Mouse (Mus musculus) retina, adult 2 months (tissue): Measurements from ENCODE around the gene Pheta1.

ENCODE experiments used
- DNase-seq: peaks from one replicate; pipeline ENCODE4 v3.0.0-alpha.2; 2012; ENCODE audit warnings: low read depth, low spot score

Gene Pheta1

GRCm38 (mm10) chr5:121825606-121826005 lies 23.2 kb upstream of the Pheta1 start:
- no peak for DNase-seq

- DNase-seq = no peak
Measured at GRCm38 (mm10) chr5:121827876-121828275, 20.9 kb upstream of the Pheta1 start.

DNA sequence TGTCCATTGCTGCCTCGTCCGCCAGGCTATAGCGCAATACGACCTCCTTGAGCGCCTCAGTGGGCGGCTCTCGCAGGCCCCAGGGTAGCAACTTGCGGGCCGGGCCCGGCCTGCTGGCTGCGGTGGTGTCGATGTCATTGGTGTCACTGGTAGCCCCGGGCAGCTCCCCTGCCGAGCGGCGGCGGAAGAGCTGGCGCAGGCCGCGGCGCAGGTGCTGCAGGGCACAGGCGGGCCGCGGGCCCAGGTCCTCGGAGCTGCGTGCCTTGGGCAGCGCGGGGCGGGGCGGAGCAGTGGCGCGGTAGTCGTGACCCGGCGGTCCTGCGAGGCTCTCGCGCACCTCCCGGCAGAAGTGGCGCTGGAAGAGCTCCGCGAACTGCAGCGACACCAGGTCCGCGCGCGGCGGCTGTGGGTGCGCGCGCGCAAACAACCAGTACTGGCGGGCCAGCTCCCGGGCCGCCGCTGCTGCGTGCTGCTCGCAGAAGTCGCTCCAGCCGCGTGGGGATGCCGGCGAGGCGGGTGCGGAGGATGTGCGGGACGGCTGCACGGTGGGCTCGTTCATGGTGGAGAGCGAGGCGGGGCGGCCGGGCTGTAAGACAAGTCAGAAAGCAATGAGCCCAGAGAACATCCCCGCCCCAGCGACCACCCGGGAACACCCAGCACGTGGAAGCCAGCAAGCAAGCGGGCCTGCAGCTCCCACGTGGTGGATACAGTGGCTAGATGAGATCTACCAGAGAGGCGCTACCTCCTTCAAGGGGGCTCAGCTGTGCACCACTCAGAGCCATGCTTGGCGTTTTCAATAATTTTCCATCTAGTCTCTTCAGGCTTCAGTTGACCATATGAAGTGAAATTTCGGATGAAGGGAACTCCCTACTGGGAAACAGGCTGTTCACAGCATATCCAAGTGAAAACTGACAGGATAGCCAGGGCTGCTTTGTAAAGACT lies 20.0 kb upstream of the Pheta1 start:
- no peak for DNase-seq

DNA sequence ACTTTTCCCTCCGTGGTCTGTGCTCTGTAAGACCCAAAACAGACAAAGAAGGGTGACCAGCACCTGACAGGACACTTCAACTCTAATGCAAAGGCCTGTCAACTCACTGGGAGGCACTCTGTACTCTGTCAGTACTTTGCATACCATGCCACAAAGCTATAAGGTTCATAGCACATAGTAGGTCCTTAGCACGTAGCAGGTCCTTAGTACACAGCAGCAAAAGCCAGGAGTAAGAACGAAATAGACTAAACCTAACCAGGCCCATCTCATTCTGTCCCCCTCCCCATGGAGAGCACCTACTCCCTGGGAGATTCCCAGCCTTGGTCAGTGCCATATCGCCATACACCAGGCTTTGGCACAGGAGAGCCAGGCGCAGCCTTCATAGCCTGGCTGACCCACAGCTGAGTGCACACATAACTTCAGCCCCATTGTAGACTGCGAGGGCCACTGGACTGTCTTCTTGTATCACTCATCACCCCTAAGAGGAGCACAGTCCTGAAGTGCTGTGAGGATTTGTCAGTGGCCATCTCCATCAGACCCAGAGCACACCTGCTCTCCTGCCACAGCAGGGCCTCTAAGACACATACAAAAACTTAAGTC lies 17.7 kb upstream of the Pheta1 start:
- DNase-seq = no peak

GRCm38 (mm10) chr5:121832376-121833155 lies 16.2 kb upstream of the Pheta1 start:
- DNase-seq = no peak

GRCm38 (mm10) chr5:121833159-121833558 lies 15.6 kb upstream of the Pheta1 start:
- DNase-seq = no peak

DNA sequence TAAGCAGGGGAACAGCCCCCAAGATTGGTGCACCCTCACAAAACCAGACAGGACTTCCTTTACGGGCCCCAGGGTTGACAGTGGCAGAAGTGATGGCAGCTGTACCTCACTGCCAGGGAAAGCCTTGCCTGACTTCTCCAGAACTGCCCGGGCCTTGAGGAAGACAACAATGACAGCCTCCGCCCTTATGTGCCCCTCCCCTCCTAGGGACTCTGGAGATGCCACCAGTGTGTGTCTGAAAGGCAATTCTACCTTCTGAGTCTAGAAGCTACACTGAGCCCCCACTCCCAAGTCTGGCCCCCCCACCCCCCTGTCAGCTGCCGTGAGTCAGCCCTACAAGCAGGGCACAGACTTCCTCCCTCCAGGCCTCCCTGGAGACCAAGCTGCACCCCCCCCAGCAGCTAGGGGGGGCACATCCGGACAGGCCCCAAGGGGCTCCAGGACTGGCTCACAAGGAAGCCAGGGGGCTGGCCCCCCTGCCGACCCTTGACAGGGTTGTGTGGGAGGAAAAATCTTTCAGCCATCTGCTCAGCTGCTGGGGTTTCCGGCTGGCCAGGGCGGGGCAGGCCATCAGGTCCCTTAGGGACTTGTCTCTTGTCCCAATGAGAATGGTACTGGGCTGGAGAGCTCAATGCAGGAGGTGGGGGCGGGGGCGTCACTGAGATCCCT lies 15.1 kb upstream of the Pheta1 start:
- DNase-seq = no peak

DNA sequence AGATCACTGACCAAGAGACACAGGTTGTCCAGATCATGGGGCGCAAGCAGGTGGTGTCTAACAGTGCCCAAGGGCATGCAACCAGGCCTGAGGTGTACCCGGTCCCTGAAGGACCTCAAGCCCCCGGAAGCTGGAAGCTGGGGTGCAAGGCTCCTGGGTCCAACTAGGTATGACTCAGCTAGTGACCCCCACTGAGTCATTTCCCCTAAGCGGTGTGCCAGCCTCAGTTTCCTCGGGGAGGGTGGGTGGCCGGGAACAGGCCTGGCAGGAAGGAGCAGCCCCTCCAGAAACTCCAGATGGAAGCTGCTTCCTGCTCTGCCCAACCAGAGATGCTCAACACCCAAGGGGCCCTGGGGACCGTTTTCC lies 14.6 kb upstream of the Pheta1 start:
- no peak for DNase-seq

GRCm38 (mm10) chr5:121834991-121835747 lies 13.6 kb upstream of the Pheta1 start:
- no peak for DNase-seq

GRCm38 (mm10) chr5:121835949-121836691 lies 12.7 kb upstream of the Pheta1 start:
- no peak for DNase-seq

DNA sequence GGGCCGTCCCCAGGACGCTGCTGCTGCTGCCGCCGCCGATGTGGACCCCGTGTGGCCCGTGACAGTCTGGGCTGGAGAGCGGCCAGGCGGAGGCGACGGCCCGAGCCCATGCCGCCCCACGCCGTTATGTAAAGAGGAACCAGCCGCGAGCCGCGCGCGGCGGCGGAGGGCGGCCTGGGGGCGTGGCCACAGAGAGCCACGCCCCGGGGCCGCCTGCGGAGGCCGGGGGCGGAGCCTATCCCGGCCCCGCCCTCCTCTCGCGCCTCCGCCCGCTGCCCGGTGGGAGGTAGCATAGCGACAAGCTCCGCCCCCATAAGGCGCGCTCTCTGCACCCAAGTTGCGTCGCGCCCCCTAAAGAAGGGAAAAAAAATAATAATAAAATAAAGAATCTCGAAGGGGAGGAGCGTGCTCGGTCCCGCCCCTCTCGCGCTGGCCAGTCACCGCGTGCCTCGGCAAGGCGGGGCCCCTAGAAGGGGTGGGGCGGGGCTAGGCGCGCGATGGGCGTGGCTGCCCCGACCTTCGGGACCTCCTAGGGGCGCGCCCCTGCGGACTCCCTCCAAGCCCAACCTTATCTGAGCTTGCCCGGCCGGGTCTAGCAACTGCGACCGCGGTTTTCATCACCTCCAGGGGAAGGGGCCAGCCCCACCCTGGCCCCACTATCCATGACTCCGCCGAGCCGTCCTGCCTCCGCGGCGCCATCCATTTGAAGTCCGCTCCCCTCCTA lies 11.9 kb upstream of the Pheta1 start:
- DNase-seq = peak; percentile 71

DNA sequence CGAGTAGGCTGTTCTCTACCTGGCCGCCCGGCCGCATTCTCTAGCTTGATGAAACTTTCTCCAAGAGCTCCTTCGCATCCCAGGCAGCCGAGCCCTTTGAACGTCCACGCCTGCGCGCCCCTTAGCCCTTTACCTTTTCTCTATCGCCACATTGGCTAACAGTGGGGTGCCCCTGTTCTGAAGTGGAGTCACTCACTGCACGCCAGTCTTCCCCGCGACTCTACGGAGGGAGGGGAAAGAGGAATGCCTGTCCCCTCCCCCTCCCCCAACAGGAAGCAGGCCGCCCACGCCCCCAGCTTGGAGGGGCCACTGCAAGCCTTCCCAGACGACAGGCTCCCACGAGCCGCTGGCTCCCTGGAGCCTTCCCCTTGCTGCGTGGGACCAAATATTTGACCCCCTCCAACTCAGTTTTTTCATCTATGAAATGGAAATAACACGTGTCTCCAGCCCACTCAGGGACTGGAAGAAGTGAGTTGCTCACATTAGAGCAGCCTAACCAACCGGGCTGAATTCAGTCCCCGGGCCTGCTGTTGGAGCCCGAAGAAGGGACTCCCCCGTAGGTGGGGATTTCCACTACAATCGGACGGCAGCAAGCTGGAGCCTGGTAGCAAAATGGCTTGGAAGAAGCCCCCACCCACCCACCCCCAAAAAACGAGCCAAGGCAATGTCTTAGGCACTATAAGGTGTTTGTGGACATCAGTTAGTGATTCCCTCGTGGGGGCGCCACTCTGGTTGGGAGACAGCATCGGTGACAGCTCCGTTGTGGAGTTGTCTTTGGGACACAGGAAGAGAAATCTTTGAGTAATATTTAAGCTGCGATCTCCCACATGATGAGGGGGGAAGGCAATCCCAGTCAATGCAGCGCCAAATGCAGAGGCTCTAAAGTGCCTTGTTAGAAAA lies 11.1 kb upstream of the Pheta1 start, which contains the start of gene Sh2b3:
Gene Sh2b3 (minus strand): TSS at position 206 of the 900 bp plus-strand sequence.
- no peak for DNase-seq

DNA sequence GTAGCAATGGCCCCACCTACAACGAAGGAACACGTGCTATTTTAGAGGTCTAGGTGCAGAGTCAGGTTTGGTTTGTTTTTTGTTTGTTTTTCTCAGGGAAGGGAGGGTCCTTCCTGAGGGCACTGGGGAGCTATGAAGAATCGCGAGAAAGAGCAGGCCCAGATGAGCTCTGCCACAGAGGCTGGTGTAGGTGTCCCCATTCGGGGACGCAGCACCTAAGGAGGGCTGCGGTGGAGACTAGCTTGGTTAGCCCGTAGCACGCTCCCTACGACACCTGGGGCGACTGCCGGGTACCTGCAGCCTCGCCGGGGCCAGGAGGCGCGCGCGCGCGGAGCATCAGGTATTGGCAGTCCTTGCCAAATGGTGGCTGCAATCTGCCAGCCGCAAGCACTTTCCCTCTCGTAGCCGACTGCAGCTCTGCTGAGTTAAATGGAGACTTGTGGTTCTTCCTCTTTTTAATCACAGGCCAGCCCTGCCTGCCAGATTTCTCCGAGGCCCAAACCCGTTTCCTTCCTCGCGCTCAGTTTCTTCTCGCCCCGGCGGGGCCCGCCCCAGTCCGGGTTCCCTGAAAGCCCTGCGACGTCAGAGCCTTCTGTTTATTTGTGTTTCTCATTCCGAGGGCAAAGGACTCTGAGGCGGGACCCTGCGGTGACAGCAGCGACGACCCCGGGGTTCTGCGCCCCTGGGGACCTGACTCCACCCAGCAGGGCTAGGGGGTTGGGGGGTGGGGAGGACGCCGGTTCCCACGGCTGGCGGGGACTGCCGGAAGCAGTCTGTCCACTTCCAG lies 10.2 kb upstream of the Pheta1 start:
- no peak for DNase-seq

DNA sequence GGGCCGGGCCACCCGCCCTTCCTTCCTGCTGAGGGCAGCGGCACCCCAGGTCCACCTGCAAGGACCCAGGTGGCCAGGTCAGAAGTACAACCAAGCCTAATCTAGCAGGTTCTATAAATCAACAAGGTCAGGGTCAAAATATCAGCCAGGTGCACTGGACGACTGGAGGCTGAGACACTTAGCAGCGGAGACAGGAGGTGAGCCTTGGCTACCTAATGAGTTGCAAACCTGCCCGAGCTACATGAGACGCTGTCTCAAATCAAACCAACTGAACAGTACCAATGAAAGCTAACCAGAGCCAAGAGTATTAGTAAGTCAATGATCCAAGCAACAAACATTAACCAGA lies 9.7 kb upstream of the Pheta1 start:
- DNase-seq = no peak

- DNase-seq = no peak
Measured at GRCm38 (mm10) chr5:121841516-121841915, 7.3 kb upstream of the Pheta1 start.

DNA sequence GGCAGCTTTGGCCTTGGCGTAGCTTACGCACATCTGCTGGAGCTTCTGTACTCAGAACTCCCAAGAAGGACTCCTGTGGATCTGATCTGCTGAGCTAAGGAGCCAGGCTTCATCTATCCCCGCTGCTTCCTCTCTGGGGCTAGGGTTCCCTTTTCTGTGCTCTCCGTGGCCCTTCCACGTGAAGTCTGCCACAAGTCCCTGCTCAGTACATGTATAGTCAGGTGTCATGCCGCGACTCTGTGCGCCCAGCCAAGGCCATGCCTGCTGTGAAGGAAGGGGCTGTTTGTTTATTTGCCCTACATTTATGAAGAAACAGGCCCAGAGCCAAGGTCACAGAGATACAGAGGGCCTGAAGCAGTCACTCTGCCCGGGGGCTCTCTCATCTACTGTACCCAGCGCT lies 6.8 kb upstream of the Pheta1 start:
- DNase-seq = no peak

- peak; percentile 54 for DNase-seq
Measured at GRCm38 (mm10) chr5:121842665-121843118, 6.1 kb upstream of the Pheta1 start.
